Mouse (Mus musculus) lung, postnatal 4 days (tissue): ENCODE results near the gene Bicral.
A peak's percentile ranks its signal among the peaks of the same experiment; 100 is the strongest.
"Not testable (repeated sequence)": the region's sequence is repeated elsewhere in the genome, so short reads cannot be mapped to it uniquely, and the experiment has no call there.

ENCODE experiments used
- DNase-seq, 2 experiments: peaks; one replicate each; pipeline ENCODE4 v3.0.0; 2021

Gene Bicral

GRCm38 (mm10) chr17:46874133-46874532 is 15.9 kb upstream of the Bicral start:
- DNase-seq: peak; percentile 54 to 65

GRCm38 (mm10) chr17:46872806-46873205 is 14.5 kb upstream of the Bicral start:
- no peak for DNase-seq

- DNase-seq: no peak
Observed at GRCm38 (mm10) chr17:46870913-46871312, 12.6 kb upstream of the Bicral start.

GRCm38 (mm10) chr17:46870204-46870798 is 12.0 kb upstream of the Bicral start:
- no peak for DNase-seq

GRCm38 (mm10) chr17:46866836-46867235 is 8.6 kb upstream of the Bicral start:
- DNase-seq: no peak

GRCm38 (mm10) chr17:46864566-46865195 is 6.4 kb upstream of the Bicral start:
- DNase-seq: no peak

- no peak for DNase-seq
Observed at GRCm38 (mm10) chr17:46860120-46860519, 1.8 kb upstream of the Bicral start.

- DNase-seq: no peak
Observed at GRCm38 (mm10) chr17:46858749-46859444, 615 bp upstream of the Bicral start.

GRCm38 (mm10) chr17:46857361-46857902 is 850 bp downstream of the Bicral start:
- DNase-seq: peak; percentile 87 to 92

GRCm38 (mm10) chr17:46856471-46857360 is 1.6 kb downstream of the Bicral start:
- peak; percentile 89 to 91 for DNase-seq

GRCm38 (mm10) chr17:46856107-46856388 is 2.2 kb downstream of the Bicral start:
- no peak for DNase-seq

- peak in 1 of 2 experiments; percentile 30 for DNase-seq
Observed at GRCm38 (mm10) chr17:46855328-46856106, 2.8 kb downstream of the Bicral start.

GRCm38 (mm10) chr17:46854640-46855110 is 3.6 kb downstream of the Bicral start:
- no peak for DNase-seq

GRCm38 (mm10) chr17:46854096-46854495 is 4.2 kb downstream of the Bicral start:
- no peak for DNase-seq

GRCm38 (mm10) chr17:46853281-46853680 is 5.0 kb downstream of the Bicral start:
- peak; percentile 72 to 88 for DNase-seq

- peak; percentile 28 to 50 for DNase-seq
Observed at GRCm38 (mm10) chr17:46852725-46853124, 5.6 kb downstream of the Bicral start.

GRCm38 (mm10) chr17:46847206-46847605 is 11.1 kb downstream of the Bicral start:
- DNase-seq: no peak

- DNase-seq: not testable (repeated sequence)
Observed at GRCm38 (mm10) chr17:46846573-46846972, 11.7 kb downstream of the Bicral start.

GRCm38 (mm10) chr17:46845262-46845661 is 13.0 kb downstream of the Bicral start:
- DNase-seq: no peak

- DNase-seq: no peak
Observed at GRCm38 (mm10) chr17:46844811-46845210, 13.5 kb downstream of the Bicral start.

- no peak for DNase-seq
Observed at GRCm38 (mm10) chr17:46843716-46844115, 14.6 kb downstream of the Bicral start.

GRCm38 (mm10) chr17:46843022-46843421 is 15.3 kb downstream of the Bicral start:
- DNase-seq: no peak
